Mouse (Mus musculus) lung, postnatal 10 days (tissue): Measurements from ENCODE around the gene Snd1.
A peak's percentile ranks its signal among the peaks of the same experiment; 100 is the strongest.

ENCODE experiments used
- DNase-seq: peaks from one replicate; pipeline ENCODE4 v3.0.0; 2021

The Snd1 gene

DNA sequence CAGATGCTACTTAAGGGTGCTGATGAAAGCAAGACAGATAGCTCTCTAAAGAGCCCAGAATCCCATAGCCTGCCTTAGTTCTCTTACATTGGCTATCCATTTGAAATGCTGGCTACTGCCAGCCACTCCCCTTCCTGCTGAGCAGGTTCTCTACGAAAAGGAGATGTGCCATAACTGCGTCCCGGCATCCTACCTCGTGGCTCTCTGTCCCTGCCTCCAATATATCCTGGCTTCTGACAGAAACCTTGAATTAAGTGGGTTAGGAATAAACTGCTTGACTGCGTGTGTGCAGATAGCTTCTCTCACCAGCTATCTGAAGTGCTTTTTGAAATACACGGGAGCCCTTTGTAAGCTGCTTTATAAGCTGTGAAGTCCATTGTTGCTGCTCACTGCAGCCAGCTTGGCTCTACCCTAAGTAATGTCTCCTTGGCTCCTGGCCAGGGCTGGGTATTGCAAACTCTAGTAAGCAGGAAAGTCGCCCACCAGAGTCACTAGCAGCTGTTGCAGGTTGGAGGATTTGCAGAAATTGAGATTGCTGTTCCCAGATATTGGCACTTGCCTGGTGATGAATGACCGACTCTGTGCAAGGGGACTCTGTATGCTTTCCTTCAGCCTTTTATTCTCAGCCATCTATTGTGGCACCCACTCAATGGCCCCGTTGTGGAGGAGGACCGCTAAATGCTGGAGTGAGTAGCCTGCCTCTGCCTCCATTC is 281.5 kb downstream of the Snd1 start:
- peak; percentile 51 for DNase-seq

DNA sequence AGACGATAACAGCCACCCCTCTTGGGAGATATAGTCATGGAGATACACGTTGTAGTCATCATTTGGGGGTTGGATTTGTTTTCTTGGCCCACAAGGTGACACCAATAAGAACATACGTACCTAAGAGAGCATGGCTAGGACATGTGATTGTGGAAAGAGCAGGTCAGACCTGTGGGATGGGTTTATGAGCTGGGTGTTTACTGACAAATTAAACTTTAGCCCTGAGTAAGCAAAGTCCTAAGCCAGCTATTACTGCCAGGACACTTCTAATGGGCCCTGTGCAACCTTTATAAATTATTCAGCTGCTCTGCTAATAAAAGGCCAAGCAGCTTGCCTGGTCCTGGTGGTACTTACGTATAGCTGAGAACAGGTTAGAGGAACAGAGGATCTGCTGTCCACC is 283.4 kb downstream of the Snd1 start:
- DNase-seq = no peak

DNA sequence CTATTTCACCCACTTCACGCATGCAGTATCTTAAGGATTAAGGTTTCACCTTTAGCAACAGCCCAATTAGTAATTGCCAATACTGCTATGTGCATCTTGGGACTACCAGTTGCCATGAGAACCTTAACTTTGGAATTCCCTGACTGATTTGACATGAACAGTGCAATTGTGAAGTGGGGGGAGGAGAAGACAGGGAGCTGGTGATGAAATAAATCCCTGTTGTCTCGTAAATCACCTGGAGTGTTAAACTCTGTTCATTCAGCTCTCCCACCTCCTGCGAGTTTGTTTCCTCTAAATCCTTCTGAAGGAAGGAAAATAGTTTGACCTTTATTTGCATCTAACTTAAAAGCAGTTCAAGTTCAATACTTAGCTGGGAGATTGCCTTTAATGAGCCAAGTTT is 286.8 kb downstream of the Snd1 start:
- no peak for DNase-seq

DNA sequence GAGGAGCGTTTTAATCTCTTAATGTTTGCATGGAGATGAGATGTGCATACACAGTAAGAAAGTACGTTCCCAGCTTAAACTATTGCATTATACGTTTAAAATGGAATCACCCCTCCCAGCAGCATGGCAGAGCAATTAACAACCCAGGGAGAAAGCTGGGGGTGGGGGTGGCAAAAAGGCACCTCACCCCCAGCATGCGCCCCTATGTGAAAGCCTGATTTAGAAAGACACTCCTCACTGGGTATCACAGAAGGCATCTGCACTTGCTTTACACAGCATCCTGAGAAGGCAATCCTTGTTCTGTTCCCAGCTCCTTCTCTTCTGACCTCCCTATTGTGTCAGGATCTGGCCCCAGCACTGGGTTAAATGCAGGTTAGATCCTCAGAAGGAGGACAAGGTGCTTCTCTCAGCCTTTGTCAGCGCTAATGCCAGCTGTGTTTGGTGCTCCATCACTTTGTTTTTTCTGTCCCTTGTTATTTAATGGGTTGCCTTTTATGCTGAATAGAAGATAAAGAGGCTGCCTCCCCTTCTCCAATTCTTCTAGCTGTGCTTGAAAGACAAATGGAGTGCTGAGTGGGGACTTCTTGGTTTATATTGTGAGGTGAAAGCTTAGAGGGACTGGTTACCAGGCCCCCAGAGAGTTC is 287.3 kb downstream of the Snd1 start:
- DNase-seq = no peak

DNA sequence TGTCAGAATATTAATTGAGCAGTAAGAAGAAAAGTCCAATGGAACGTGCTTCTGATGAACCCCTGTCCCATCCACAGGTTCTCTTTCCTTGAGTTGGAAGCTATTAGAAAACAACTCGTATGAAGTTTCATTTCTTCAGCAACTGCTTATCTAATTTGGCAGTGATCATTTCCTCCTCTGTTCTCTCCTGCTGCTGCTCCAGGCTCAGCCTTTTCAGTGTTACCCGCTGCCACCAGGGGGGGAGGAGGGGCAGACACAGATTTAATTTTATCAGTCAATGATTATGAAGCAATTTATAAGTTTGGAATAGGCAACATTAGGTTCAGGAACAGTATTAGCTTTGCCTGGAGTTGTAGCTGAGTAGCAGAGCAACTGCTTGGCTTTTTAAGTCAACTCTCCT is 291.7 kb downstream of the Snd1 start:
- no peak for DNase-seq

DNA sequence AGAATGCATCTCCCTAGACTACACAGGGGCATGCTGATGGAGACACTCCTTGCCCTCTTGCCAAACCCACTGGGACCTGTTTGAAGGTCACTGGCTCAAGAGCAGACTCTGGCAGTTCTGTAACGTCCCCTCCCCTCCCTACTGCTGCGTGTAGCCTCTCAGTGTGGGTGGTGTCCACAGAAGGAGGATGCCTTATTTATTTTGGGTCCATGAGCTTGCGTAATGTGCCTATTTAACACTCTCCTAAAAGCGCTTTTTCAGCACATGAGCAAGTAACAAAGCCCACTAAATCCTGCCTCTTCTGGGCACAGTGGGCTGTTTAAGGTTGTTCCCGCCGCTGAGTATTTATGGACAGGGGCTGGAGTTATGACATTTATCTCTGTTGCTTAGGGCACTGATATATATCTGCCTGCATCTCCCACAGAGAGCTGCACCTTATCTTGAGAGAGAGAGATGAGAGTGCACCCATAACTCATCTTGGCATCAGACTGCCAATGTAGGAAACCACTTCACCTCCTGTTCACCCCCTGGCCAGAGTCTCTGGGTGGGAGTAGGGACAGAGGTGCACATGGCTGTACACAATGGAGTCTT is 293.0 kb downstream of the Snd1 start:
- DNase-seq = no peak

DNA sequence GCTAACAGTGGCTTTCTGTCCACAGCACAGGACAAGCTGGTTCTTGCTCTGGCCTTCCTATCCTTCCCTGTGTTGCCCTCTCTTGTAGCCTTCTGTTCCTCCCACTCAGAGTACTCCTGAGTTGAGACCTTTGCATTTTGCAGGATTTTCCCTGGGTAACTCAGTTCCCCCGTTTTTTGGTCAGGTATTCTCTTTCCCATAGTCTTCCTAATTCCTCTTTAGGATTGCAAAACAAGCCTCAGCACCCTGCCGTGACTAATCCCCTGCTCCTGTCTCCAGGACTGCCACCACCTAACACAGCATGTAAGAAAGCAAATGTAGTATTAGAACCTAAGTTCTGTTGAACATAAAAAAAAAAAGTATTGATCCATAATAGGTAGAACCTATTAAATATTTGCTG is 296.4 kb downstream of the Snd1 start:
- no peak for DNase-seq

DNA sequence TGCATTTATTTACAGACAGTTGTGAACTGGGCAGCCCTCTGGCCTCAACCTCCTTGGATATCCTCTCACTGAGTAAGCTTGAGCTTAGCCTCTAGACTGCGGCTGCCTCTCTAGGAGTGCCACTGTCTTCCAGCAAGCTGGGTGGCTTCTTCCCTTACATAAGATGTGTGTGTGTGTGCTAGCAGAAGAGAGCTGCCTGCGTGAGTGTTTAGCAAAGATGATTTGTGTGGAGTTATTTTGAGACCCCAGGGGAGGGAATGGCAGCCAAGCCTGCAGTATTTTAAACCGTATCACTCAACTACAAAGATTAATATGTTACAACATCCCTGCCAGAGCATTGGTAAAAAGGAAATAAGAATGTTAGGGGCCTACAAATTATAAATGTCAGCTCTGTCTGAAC is 306.8 kb downstream of the Snd1 start:
- peak; percentile 9 for DNase-seq

DNA sequence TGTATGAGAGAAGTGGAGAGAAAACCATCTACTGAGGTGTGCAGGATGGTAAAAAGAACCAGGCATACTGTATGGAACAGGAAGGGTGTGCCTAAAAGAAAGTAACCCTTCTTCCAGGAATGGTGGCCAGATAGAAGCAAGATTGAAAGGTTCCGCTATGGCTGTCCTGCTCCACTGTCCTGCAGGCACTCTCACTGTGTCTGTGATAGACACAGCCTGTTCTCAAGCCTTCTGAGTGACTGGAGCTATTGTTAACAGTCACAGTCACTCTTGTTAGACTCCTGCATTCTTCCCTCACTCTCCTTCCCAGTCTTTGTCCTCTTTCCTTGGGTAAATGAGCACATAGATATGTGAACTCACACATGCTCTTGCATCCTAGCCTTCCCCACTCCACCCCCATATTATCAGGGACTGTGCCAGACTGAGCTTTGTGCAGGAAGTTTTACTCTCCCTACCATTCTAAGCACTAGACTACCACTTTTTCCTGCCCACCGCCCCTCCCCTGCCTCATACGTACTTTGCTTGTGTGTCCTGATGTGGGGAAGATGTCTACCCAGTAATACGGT is 308.2 kb downstream of the Snd1 start:
- no peak for DNase-seq

DNA sequence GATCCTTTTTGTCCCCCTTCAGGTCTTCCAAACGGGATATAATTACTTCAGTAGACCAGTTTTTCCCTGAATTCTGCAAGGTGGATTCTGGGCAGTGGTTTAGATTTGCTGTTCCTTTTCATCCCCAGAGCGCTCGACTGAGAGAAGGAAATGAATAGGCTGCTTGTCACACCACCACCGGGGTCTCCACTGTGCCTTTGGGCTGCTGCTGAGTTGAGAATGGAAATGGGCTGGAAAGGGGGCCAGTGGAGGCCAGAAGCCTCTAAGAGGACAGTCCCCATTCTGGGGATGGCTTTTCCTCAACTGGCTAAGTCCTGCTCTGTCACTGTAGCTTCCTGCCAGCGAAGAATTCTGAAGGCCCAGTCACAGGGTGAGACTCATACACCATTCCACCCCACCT is 309.0 kb downstream of the Snd1 start:
- no peak for DNase-seq

DNA sequence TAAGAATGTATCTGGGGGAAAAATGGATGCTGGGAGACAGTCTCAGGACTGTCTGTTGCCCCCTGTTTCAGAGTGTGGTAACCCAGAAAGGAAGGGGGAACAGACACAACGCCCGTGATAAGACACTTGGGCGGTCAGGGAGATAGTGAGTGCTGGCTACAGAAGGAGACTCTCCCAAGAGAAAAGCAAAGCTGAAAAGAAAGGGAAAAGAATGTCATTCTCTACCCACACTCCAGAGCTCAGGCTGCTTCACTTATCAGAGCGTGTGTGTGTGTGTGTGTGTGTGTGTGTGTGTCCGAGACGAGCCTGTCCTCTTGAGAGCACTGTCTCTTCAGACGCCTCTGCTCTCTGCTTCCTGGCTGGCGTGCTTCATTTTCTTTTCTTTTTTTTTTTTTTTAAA is 310.8 kb downstream of the Snd1 start:
- DNase-seq = peak; percentile 14

DNA sequence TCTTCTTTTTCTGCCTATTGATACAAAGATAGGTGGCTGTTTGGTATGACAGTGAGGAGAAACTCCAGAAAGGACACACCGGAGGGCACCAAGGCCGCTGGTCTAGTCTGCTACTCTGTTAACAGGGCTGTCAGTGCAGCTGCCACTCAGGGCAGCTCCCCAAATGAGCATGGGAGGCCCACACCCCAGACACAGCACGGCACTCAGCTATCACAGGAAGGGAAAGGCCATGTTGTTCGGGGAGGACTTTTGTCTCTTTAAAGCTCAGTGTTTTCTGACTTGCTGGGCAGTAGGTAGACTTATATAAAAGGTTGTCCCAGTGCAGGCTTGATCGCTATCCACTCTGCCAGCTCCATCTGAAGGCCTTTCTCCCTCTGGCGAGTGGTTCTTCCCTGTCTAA is 312.2 kb downstream of the Snd1 start:
- DNase-seq = no peak

DNA sequence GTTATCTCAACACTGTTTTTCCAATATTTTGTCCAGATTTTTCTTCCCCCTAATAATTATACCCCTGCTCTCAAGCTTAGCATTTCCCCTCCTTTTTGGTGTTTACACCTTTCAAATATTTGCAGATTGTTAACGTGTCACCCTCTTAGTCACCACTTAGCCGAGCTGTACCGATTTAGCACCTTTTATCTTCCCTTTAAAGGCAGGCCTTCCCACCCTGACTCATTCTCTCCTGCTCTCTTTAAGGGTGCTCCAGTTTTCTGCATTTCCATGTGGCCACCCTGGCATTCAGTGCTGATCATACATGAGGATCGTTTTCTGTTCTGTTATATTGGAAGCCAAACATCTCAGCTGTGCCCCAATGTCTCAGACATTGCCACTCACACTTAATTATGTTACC is 314.7 kb downstream of the Snd1 start:
- DNase-seq = no peak

DNA sequence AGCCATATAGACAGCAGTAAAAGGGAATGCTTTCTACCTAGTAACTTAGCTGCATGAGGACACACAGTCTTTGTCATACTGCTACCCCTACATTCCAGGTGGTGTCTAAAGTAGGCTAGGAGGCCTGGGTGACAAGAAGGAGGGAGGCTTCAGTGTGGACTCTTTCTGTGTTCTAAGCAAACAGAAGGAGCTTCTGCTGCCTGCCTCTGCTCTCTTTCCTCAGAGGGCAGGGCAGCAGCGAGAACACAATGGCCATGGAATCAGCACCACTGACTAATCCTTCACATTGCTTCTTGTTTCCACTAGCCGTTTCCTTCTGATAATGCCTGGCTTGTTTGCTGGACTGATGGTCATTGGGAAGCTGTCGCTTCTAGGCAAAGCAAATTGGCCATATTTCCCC is 316.2 kb downstream of the Snd1 start:
- DNase-seq = no peak

DNA sequence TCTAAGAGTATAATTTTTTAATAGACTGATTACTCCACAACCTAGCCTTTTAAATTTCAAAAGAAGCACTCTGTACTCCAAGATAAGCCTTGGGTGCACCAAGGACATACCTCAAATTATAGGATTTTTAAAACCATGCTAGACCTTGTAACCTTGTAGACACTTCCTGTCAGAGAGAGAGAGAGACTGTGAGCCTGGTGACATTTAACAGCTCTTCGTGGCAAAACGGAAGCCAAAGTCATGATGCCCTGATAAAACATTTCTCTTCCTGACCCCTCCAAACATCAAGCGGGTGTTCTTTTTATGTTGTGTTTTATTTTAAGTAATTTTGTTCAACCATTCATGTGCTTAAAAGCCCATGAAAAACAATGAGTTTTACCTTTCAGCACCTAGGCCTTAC is 316.9 kb downstream of the Snd1 start:
- no peak for DNase-seq

DNA sequence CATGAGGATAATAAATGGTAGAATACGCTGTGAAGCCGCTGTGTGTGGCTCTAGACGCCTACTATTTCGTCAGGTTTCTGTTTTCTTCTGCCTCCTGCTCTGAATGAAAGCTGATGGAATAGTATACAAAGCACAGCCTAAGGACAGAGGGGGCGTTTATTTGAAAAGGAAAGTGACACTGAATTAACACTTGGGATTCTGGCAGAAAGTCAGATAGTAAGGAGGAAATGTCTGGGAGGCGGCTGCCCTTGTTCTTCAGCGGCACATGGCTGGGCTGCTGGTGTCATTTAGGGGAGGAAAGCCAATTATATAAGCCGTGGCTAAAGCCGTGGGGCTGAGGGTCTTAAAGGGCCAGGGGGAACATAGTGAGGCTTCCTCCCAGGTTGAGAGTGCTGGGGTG is 320.4 kb downstream of the Snd1 start:
- no peak for DNase-seq

DNA sequence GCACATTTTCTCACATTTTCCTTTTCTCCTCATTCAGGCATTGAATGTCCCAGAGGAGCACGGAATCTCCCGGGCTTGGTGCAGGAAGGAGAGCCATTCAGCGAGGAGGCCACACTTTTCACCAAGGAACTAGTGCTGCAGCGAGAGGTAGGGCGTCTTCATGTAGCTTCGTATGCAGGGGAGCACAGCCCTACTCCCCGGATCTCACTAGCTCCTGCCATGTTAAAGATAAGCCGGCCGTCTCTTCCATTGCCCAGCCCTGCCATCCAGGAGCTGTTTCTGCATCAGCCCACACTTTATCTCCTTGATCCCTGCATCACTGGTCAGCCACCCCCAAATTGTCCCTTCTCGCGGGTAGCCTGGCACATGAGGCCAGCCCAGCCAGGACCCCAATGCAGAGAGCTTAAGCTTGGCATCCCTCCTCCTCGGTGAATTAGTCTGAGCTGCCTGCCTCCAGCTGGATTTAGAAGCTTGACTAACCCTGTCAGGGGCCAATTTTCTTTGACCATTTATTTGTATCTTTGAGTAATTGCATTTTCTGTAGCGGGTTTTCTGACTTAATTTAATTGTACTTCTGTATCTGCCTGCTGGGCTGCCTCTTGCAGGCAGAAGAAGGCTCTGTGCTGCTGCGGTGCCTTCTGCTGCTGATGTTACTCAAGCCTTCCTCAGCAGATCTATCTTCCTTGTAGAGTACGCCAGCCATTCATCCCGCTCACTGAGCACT is 321.0 kb downstream of the Snd1 start:
- DNase-seq = no peak

DNA sequence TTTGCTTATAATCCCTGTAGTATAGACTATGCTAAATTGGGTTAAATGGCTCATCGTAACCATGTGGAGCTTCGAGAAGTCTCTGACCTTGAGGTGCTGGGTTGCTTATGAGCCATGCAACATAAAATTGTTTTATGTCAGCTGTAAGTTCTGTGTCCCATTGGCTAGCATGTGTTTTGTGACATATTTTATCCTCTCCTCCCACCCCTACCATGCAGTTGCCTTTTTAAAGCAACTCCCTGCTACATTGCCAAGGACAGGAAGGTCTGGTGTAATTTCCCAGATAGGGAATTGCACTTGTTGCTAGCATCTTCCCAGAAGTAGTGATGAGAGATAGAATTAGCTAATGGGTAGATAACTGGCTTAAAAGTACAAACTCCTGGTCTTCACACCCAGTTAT is 324.9 kb downstream of the Snd1 start:
- no peak for DNase-seq

DNA sequence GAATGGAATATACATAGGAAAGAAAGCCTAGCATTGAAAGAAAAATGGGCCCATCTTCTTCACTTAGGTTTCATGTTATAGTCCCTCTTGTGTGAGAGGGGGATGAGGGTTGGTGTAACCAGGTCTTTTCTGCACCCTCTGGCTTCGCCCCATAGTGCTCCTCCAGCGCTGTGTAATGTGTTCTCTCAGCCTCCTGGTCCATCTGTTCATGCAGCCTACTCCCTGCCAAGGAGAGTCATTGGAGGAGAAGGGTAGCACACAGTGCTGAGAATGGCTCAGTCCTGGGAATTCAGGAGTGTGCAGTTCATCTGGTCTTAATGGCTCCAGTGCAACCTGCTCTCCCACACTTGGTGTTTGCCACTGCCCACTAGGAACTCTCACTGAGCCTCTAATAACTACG is 326.0 kb downstream of the Snd1 start:
- DNase-seq = no peak

DNA sequence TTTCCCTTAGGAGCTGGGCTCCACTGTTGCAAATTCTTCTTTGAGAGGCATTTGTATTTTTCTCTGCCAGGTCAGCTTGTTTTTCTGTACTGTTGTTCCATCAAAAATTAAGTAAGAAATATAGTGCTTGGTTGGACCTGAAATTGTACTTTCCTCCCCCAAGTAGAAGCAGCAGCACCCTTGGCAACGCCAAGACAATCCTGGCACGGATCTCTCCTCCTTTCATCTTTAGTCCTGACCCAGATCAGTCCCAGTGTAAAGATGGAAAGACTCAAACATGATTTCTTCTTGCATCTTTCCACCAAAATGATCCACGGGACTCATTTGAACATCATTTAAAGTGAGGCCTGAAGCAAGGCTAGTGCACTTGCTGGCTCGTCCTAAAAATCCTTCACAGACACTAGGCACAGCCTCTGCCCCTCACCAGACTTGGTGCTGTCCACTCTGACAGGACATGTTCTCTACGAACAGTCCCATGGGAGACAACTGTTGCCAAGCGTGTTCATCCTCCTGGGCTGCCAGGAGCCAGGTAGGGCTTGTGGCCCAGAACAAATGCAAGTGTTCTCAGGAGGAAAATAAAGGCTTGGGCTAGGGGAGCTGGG is 328.8 kb downstream of the Snd1 start:
- DNase-seq = no peak

DNA sequence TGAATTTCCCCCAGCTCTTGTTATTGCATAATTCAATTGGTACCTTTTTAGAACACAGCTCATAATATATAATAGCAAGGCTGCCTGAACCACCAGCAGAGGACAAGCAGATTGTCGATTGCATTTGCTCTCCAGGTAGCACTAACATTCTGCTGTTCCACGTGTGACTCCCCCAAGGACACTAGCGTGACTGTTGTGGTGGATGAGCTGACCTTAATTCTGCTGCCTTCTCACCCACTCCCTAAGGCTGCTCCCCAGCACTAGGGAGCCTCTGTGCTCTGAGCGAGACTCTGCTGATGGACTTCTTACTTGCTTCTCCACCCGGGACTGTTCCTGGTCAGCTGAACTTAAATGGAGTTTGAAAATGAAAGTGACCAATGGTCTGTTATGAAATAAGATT is 329.8 kb downstream of the Snd1 start:
- DNase-seq = no peak

DNA sequence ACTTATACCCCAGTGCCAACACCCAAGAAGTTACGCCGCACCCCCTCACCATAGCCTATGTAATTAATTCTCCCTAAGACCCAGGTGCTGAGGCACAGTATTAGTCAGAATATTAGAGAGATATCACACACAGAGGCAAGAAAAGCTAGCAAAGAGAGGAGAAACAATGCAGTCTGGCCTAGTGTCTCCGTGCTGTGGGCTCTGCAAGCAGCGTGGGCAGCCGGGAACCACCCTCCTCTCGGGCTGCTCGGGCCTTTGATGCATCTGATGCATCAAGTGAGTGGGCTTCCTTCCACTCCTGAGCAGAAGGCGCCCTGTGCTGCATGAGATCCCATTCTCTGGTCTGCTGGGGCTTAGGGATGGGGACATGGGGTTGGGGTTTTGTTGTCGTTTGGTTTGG is 338.1 kb downstream of the Snd1 start:
- no peak for DNase-seq

DNA sequence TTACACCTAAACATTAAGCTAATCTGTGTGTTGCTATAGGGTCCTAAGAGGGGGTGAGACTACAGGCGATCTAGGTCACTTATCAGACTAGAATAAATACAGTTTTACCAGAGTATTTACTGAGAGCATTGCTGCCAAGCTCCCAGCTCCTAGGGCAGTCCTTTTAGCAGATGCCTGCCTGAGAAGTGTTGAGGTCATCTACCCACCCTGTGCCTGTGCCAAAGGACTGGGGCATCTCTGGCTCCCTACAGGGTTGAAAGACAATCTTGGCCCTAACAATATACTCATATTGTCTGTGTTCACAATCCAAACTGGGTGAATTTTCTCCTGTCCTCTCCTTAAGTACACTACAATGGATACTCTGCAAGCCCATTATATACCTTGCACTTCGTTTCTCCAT is 340.0 kb downstream of the Snd1 start:
- DNase-seq = no peak
